Mouse (Mus musculus): ENCODE results near the gene Slc25a45. TPM values are rescaled to one million over a fixed set of nuclear protein-coding genes. Genes with fewer than 3 reads are reported as not detected.

Slc25a45 gene
- polyA plus RNA-seq, 1 experiment from 2014 or later = 5.0 TPM

- H3K4me3 ChIP-seq (ENCODE audit: low read length) = peak overlapping the region; percentile 3; the same call in 1 of the 2 replicates
- no peaks in the 10 kb centered on the region for H3K9me3 ChIP-seq (replicated peaks; ENCODE audit: control insufficient read depth, low read length)
- peak overlapping the region; percentile 77 for H3K9ac ChIP-seq (ENCODE audit: low read length)
These were observed 27.6 kb upstream of the Slc25a45 start for GRCm38 (mm10) chr19:5849843-5850527.

GRCm38 (mm10) chr19:5850860-5851259 lies 26.7 kb upstream of the Slc25a45 start:
- no peak overlapping the region; the same call in 1 of the 2 replicates for H3K27ac ChIP-seq (ENCODE audit: low read length)
- H3K4me2 ChIP-seq (ENCODE audit: low read depth, low read length) = no peak overlapping the region
- H3K9ac ChIP-seq (ENCODE audit: low read length) = no peak overlapping the region
- no peaks in the 10 kb centered on the region for H3K9me3 ChIP-seq (replicated peaks; ENCODE audit: control insufficient read depth, low read length)
- H3K4me1 ChIP-seq (ENCODE audit: control insufficient read depth, insufficient read depth, low read length) = peaks cover 58% of the 10 kb centered on the region
- 78% methylated on average over 3 of the region's 3 CpGs for WGBS
- no peak for ATAC-seq (replicated peaks; ENCODE audit: extremely low read depth, insufficient read depth, low FRiP score)
- no peaks in the 10 kb centered on the region for H3K27me3 ChIP-seq (ENCODE audit: control insufficient read depth, insufficient read depth, low read length)
- H3K4me3 ChIP-seq (ENCODE audit: low read length) = no peak overlapping the region
- H3K36me3 ChIP-seq (ENCODE audit: control insufficient read depth, insufficient read depth) = peaks cover 17% of the 10 kb centered on the region

More at GRCm38 (mm10) chr19:5849843-5850527, 27.6 kb upstream of the Slc25a45 start:
- ATAC-seq (replicated peaks; ENCODE audit: extremely low read depth, insufficient read depth, low FRiP score) = 0 out of 2 replicates have a peak, but pooled peaks have one; percentile 12
- 24% methylated on average over 11 of the region's 11 CpGs for WGBS
- peaks cover 9% of the 10 kb centered on the region for H3K36me3 ChIP-seq (ENCODE audit: control insufficient read depth, insufficient read depth)
- peak overlapping the region; percentile 100 for H3K27ac ChIP-seq (ENCODE audit: low read length)
- peak overlapping the region; percentile 32 for H3K4me2 ChIP-seq (ENCODE audit: low read depth, low read length)
- H3K4me1 ChIP-seq (ENCODE audit: control insufficient read depth, insufficient read depth, low read length) = peaks cover 62% of the 10 kb centered on the region
- H3K27me3 ChIP-seq (ENCODE audit: control insufficient read depth, insufficient read depth, low read length) = no peaks in the 10 kb centered on the region

- Histone ChIP-seq H3K27me3 (ENCODE audit: control insufficient read depth, insufficient read depth, low read length) (no peaks in the 10 kb centered on the region), H3K9ac (ENCODE audit: low read length) (peak overlapping the region; percentile 60), H3K36me3 (ENCODE audit: control insufficient read depth, insufficient read depth) (peaks cover 22% of the 10 kb centered on the region), H3K4me1 (ENCODE audit: control insufficient read depth, insufficient read depth, low read length) (peaks cover 56% of the 10 kb centered on the region), H3K9me3 (replicated peaks; ENCODE audit: control insufficient read depth, low read length) (no peaks in the 10 kb centered on the region), H3K4me3 (ENCODE audit: low read length) (0 out of 2 replicates have a peak overlapping the region, but pooled peaks have one; percentile 2), H3K27ac (ENCODE audit: low read length) (peak overlapping the region; percentile 87), H3K4me2 (ENCODE audit: low read depth, low read length) (peak overlapping the region; percentile 47)
- no peak for ATAC-seq (replicated peaks; ENCODE audit: extremely low read depth, insufficient read depth, low FRiP score)
- WGBS = 26% methylated on average over 5 of the region's 5 CpGs
These were observed 26.1 kb upstream of the Slc25a45 start for GRCm38 (mm10) chr19:5851481-5851971.

GRCm38 (mm10) chr19:5852035-5852722 lies 25.4 kb upstream of the Slc25a45 start:
- Histone ChIP-seq H3K36me3 (ENCODE audit: control insufficient read depth, insufficient read depth) (peaks cover 23% of the 10 kb centered on the region), H3K9ac (ENCODE audit: low read length) (peak overlapping the region; percentile 60), H3K4me2 (ENCODE audit: low read depth, low read length) (peak overlapping the region; percentile 47), H3K27me3 (ENCODE audit: control insufficient read depth, insufficient read depth, low read length) (no peaks in the 10 kb centered on the region), H3K4me1 (ENCODE audit: control insufficient read depth, insufficient read depth, low read length) (peaks cover 52% of the 10 kb centered on the region), H3K4me3 (ENCODE audit: low read length) (no peak overlapping the region), H3K27ac (ENCODE audit: low read length) (peak overlapping the region; percentile 87), H3K9me3 (replicated peaks; ENCODE audit: control insufficient read depth, low read length) (no peaks in the 10 kb centered on the region)
- 54% methylated on average over 12 of the region's 12 CpGs for WGBS
- ATAC-seq (replicated peaks; ENCODE audit: extremely low read depth, insufficient read depth, low FRiP score) = no peak

- H3K36me3 ChIP-seq (ENCODE audit: control insufficient read depth, insufficient read depth) = peaks cover 42% of the 10 kb centered on the region
- ATAC-seq (replicated peaks; ENCODE audit: extremely low read depth, insufficient read depth, low FRiP score) = no peak; the same call in 1 of the 2 replicates
These were observed 21.0 kb upstream of the Slc25a45 start for GRCm38 (mm10) chr19:5856604-5857003.

GRCm38 (mm10) chr19:5862335-5863085 lies 15.1 kb upstream of the Slc25a45 start:
- Histone ChIP-seq H3K4me1 (ENCODE audit: control insufficient read depth, insufficient read depth, low read length) (0 out of 2 replicates have a peak, but pooled peaks cover 2% of the 10 kb centered on the region), H3K4me3 (ENCODE audit: low read length) (no peak overlapping the region), H3K9ac (ENCODE audit: low read length) (no peak overlapping the region), H3K27me3 (ENCODE audit: control insufficient read depth, insufficient read depth, low read length) (no peaks in the 10 kb centered on the region), H3K36me3 (ENCODE audit: control insufficient read depth, insufficient read depth) (peaks cover 43% of the 10 kb centered on the region), H3K27ac (ENCODE audit: low read length) (no peak overlapping the region), H3K9me3 (replicated peaks; ENCODE audit: control insufficient read depth, low read length) (peaks cover 3% of the 10 kb centered on the region; the same call in 1 of the 2 replicates), H3K4me2 (ENCODE audit: low read depth, low read length) (no peak overlapping the region)
- WGBS = 96% methylated on average over 14 of the region's 14 CpGs
- no peak for ATAC-seq (replicated peaks; ENCODE audit: extremely low read depth, insufficient read depth, low FRiP score)

More at GRCm38 (mm10) chr19:5856604-5857003, 21.0 kb upstream of the Slc25a45 start:
- peaks cover 12% of the 10 kb centered on the region for H3K4me1 ChIP-seq (ENCODE audit: control insufficient read depth, insufficient read depth, low read length)
- H3K9ac ChIP-seq (ENCODE audit: low read length) = no peak overlapping the region
- no peaks in the 10 kb centered on the region for H3K9me3 ChIP-seq (replicated peaks; ENCODE audit: control insufficient read depth, low read length)
- no peaks in the 10 kb centered on the region for H3K27me3 ChIP-seq (ENCODE audit: control insufficient read depth, insufficient read depth, low read length)
- H3K27ac ChIP-seq (ENCODE audit: low read length) = no peak overlapping the region
- no peak overlapping the region for H3K4me3 ChIP-seq (ENCODE audit: low read length)
- WGBS = 90% methylated on average over 9 of the region's 9 CpGs
- no peak overlapping the region for H3K4me2 ChIP-seq (ENCODE audit: low read depth, low read length)

- peaks cover 3% of the 10 kb centered on the region; the same call in 1 of the 2 replicates for H3K9me3 ChIP-seq (replicated peaks; ENCODE audit: control insufficient read depth, low read length)
- H3K4me3 ChIP-seq (ENCODE audit: low read length) = no peak overlapping the region
- no peak overlapping the region for H3K27ac ChIP-seq (ENCODE audit: low read length)
- H3K36me3 ChIP-seq (ENCODE audit: control insufficient read depth, insufficient read depth) = peaks cover 44% of the 10 kb centered on the region
- 0 out of 2 replicates have a peak, but pooled peaks cover 2% of the 10 kb centered on the region for H3K4me1 ChIP-seq (ENCODE audit: control insufficient read depth, insufficient read depth, low read length)
- H3K9ac ChIP-seq (ENCODE audit: low read length) = no peak overlapping the region
- H3K4me2 ChIP-seq (ENCODE audit: low read depth, low read length) = no peak overlapping the region
- no peaks in the 10 kb centered on the region for H3K27me3 ChIP-seq (ENCODE audit: control insufficient read depth, insufficient read depth, low read length)
- 78% methylated on average over 5 of the region's 5 CpGs for WGBS
- ATAC-seq (replicated peaks; ENCODE audit: extremely low read depth, insufficient read depth, low FRiP score) = no peak
These were observed 13.8 kb upstream of the Slc25a45 start for GRCm38 (mm10) chr19:5863776-5864175.

- H3K27me3 ChIP-seq (ENCODE audit: control insufficient read depth, insufficient read depth, low read length) = no peaks in the 10 kb centered on the region
- no peak overlapping the region; the same call in 1 of the 2 replicates for H3K9ac ChIP-seq (ENCODE audit: low read length)
- H3K9me3 ChIP-seq (replicated peaks; ENCODE audit: control insufficient read depth, low read length) = peaks cover 3% of the 10 kb centered on the region; the same call in 1 of the 2 replicates
- H3K4me2 ChIP-seq (ENCODE audit: low read depth, low read length) = no peak overlapping the region
- peaks cover 48% of the 10 kb centered on the region for H3K36me3 ChIP-seq (ENCODE audit: control insufficient read depth, insufficient read depth)
- no peak overlapping the region for H3K4me3 ChIP-seq (ENCODE audit: low read length)
- ATAC-seq (replicated peaks; ENCODE audit: extremely low read depth, insufficient read depth, low FRiP score) = no peak
- H3K4me1 ChIP-seq (ENCODE audit: control insufficient read depth, insufficient read depth, low read length) = 0 out of 2 replicates have a peak, but pooled peaks cover 2% of the 10 kb centered on the region
- WGBS = 80% methylated on average over 20 of the region's 20 CpGs
- H3K27ac ChIP-seq (ENCODE audit: low read length) = no peak overlapping the region
These were observed 12.8 kb upstream of the Slc25a45 start for GRCm38 (mm10) chr19:5864710-5865398.
